Mouse (Mus musculus) urinary bladder, postnatal 0 days (tissue): ENCODE data around the gene Smu1. TPM values are rescaled to one million over a fixed set of nuclear protein-coding genes. Genes with fewer than 3 reads are reported as not detected.

Experiments used
- microRNA counts: library from miRNA; unstranded; fragments of <30 nt; microRNA quantifications from one replicate; lab custom pipeline; 2016
- microRNA-seq: library from miRNA; unstranded; fragments of <30 nt; microRNA quantifications from one replicate; pipeline ENCODE4, GENCODE M21; 2016
- polyA plus RNA-seq: library from polyadenylated mRNA; unstranded; fragments of >200 nt; fragmentation: Nextera tagmentation; extraction: Ambion mirVana; gene quantifications from 2 replicates; pipeline ENCODE4 v1.2.1, GENCODE M21; 2015

The Smu1 gene
- polyA plus RNA-seq: 91.2 and 91.9 TPM in 2 replicates

GRCm38 (mm10) chr4:40757780-40758420 lies at the start of gene Smu1:
Gene Smu1, minus strand, starts transcription at chr4:40757923.

GRCm38 (mm10) chr4:40722011-40722666 lies 35.6 kb downstream of the Smu1 start, which contains the start of gene Dnaja1:
Gene Dnaja1, plus strand, starts transcription at chr4:40722150.

DNA sequence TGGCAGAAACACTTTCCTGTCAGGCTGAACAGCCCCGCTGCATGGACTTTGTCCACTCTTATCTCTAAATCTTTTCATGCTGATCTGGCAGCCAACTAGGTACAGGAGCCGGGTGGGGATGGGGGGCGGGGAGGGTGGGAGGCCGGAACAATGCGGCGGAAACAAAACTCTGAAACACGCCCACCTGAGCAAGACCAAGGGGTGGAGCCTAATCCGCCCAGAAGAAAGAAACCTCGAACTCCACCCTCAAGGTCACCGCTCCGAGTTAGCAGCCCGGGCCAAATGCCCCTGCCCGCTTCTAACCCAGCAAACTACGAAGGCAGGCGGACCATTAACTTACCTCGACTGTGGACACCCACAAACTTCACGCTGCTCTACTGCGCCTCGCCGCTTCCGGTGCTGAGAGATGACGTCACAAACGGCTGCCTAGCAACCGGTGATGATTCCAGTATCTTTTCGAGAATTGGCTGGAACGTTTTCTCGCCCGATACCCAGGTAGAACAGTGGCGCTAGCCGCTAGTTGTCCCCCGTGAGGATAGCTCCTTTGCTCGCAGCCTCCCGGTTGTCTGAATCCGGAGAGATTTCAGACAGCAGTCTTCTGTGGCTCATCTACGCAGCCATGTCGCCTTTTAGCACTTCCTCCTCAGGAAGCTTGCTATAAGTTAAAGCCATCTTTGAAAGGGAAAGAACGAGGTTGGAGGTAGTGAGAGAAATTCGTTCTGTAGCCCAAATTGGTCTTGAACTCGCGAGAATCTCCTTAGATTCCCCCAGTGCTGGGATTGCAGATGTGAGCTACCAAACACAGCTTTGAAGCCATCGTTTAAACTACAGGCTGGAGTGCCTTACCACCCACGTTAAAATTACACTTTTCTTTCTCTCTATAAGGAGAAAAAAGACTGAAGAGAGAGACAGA lies 54.7 kb downstream of the Smu1 start, which contains the start of gene Aptx:
TSS of gene Aptx (minus strand) at position 398 of the 913 bp plus-strand sequence.

MicroRNA genes within 50 kb of the gene (microRNA counts, 519-probe panel; counts per million panel counts)
- not detected for microRNA mmu-miR-207 (lab: Ali Mortazavi, UCI)

Small RNA genes within 50 kb of the gene (microRNA-seq; reads per million reads assigned to microRNA genes)
- gene Mir207: not detected

Other genes with a start within 250 kb of the Smu1 start
- 22.9 and 23.0 TPM in 2 replicates for gene Aptx, start 54.7 kb downstream of the Smu1 start, polyA plus RNA-seq
- gene Dnaja1, start 35.8 kb downstream of the Smu1 start, polyA plus RNA-seq: 214 and 256 TPM in 2 replicates
- gene B4galt1, start 96.1 kb upstream of the Smu1 start, polyA plus RNA-seq: 48.2 and 54.0 TPM in 2 replicates
- gene Spink4, start 162.1 kb upstream of the Smu1 start, polyA plus RNA-seq: not detected in 2 replicates
- 203 and 224 TPM in 2 replicates for gene Bag1, start 190.4 kb upstream of the Smu1 start, polyA plus RNA-seq
- gene Chmp5, start 190.5 kb upstream of the Smu1 start, polyA plus RNA-seq: 105 and 114 TPM in 2 replicates
- gene Nfx1, start 213.0 kb upstream of the Smu1 start, polyA plus RNA-seq: 31.7 and 34.0 TPM in 2 replicates